Mouse (Mus musculus): ENCODE data around the gene Aak1.
A peak's percentile ranks its signal among the peaks of the same experiment; 100 is the strongest.

The Aak1 gene

DNA sequence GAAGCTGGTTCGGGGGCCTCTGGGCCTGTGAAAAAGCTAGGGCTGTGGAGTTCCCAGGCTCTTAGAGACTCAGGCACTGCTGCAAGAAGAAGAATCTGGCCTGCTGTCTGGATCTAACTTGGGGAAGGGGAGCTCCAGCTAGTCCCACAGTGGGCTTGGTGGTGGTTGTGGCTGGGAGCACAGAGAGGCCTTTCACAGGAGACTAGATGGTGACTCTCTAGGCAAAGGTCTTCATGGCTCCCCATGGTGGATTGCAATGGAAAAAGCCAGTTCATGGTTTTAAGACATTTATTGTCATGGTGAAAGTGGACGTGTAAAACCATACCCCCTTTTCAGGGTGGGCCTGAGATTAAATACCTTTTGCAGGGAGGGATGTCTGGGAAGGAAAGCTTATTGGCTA lies 10.2 kb upstream of the Aak1 start:
- DNase-seq (ENCODE audit: low read depth, low spot score), result no peak

DNA sequence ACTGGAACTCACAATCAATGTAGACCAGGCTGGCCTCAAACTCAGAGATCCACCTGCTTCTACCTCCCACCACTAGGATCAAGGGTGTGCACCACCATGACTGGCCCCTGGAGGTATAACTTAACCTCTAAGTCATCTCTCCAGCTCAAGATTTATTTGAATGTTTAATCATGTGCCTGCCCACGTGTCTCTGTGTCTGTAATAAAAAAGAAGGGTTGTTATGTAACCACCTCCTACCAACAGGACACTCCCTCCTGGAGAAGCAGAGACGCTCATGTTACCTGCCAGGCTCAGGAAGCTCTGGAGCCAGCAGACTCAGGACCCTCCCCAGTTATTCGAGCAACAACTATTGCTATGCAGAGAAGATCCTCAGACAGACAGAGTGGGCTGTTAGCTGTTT lies 7.4 kb upstream of the Aak1 start:
- DNase-seq (ENCODE audit: low read depth, low spot score), result no peak

DNA sequence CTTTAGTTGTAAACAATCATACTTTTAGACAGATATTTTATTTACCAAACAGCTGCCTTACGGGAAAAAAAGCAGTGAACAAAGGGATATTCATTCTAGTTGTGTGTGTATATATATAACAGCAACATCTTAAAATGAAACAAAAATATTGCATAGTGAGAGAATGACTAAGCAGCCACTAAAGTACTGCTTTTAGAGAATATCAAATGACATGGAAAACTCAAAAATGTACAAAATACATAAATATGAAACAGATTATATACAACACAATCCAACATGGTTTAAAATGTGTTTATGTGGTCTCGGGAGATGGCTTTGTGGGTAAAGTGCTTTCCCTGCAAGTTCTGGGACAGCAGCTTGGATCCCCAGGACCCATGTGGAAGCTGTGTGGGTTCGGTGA lies 5.7 kb upstream of the Aak1 start:
- DNase-seq (ENCODE audit: low read depth, low spot score), result no peak

DNA sequence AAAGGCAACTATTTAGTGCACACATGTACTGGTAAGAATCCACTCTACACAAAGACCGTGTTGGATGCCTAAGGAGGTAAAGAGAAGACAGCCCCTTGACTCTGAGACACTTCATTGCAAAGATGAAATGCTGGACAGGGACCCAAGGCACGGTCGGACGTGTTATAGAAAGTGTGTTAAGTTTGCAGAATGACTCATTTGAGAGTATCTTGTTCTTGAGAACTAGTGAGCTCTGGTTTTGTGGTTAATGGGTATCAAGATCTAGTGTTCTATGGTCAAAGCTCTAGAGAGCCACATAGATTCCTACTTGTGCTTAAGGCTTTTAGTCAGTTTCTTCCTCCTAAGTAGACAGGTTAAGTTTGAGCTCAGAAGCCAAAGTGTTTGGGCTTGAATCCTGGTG lies 2.9 kb upstream of the Aak1 start:
- DNase-seq (ENCODE audit: low read depth, low spot score), result no peak

DNA sequence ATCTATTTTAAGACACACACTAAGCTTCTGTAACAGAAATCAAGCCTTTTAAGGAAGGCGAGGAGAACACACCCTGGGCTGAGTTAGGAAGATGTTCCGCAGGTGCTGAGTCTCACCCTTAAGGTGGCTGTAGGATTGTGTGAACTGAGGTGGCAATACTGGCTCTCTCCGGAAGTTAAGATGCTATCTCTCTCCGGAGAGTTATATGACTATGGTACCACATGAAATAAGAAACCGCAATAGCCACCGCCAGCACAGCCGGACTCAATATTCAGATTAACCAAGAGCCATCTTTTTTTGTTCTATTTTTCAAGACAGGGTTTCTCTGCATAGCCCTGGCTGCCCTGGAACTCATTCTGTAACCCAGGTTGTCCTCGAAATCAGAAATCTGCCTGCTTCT lies 1.5 kb upstream of the Aak1 start:
- DNase-seq (ENCODE audit: low read depth, low spot score), result peak; percentile 58

DNA sequence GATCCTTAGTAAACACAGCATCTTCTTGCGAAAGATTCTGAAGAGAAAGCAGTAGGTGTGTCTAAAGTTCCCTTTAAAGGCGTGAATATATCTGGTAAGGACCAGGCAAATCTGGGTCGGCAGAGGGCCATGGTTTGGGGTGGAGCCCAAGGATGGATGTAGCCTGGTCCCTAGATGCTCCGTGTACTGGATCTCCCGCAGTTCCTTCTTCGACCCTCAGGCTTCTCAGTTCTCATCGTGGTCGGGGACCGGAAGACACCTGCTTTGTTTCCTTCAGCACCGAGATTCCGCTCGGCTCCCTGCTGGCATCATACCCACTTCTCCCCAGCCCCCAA lies 770 bp upstream of the Aak1 start:
- no peak for DNase-seq (ENCODE audit: low read depth, low spot score)

DNA sequence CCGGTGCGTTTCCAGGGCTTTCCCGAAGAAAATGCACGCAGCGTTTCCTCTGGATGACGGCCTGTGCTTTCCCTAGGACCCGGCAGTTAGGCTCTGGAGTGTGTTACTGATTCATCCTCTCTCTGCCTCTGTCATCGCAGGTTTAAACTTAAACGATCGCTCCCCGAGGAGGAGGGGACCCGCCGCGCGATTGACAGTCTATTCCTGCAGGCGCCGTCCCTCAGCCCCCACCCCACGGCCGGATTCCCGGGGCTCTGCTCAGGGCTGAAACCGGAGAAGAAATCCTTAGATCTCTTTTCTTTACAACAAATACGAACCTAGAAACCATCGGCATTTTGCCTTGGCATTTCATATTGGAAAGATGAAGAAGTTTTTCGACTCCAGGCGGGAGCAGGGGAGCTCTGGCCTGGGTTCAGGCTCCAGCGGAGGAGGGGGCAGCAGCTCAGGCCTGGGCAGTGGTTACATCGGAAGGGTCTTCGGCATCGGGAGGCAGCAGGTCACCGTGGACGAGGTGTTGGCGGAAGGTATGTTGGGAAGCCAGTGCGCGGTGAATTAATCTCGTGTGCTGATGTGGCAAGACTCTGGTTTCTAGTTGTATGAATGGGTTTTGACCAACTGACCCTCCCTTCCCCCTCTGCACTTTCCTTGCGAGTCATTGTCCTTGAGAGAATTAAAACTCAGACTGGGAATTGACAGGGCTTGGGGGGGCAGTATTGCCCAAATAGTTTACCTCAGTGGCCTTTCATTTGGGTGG lies 552 bp downstream of the Aak1 start:
- DNase-seq (ENCODE audit: low read depth, low spot score), result peak; percentile 41

DNA sequence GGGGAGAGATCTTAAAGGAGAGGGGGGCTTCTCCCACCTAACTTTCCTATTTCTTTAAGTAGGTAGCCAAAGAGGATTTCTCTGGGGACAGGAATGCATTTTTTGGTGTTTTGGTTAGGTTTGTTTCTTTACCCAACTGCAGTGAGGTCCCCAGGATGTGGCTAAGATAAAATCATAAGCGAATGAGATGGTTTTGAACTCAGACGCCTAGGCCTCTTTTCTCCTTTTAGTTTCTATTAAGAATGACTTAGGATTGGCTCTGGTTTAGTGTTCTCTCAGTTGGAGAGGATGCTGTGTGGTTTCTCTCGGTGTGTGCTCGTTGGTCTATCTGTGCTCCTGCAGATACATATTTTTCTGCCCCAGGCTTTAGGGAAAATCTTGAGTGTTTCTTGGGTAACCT lies 1.3 kb downstream of the Aak1 start:
- DNase-seq (ENCODE audit: low read depth, low spot score), result peak; percentile 80

DNA sequence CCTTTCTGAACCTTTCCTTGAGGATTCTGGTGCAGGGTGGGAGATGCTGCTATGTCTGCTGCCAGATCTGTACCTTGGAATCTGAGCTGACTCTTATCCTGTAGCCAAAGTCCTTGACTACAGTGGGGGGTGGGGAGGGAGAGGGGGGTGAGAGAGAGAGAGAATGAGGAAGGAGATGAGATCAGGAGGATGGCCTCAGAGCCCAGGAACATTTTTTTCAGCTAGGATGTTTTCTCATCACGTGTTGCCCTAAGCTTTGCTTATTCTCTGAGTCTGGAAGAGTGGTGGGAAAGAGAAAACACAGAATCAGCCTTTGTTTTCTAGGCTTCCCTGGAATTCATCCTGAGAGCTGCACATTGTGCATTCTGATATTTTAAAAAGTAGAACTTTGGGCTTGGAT lies 2.2 kb downstream of the Aak1 start:
- DNase-seq (ENCODE audit: low read depth, low spot score), result no peak

DNA sequence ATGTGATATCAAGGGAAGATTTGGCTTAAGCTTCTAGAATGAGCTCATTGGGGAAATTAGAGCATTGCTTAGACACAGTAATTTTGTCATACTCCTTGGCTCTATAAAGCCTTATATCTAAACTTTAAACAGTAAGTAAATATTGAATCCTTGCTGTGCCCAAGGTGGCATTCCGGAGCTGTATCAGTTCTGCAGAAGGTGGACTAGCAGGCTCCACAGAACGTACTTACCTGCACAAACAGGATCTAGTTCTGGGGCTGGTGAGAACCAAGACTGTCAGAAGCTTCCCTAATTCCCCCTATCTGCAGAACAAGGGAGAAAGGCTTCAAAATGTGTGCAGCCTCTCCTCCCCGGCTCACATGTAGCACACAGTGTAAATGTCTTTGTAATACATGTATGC lies 4.6 kb downstream of the Aak1 start:
- no peak for DNase-seq (ENCODE audit: low read depth, low spot score)

DNA sequence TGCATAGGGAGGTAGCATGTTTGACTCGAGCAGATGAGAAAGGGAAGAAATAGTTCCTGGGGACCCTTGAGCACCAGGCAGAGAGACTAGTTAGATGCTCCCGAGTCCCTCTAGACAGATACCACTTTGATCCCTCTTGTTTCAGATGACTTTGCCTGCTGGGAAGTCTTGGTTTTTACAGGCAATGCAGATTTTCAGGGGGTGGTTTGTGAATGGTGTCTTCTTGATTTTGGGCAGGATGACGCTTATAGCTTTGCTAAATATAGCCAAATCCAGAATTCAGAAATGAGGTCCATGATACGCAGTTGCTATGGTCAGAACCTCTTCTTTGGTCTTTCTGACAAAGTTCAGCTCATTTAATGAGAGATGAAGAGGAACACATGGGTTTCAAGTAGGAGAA lies 5.6 kb downstream of the Aak1 start:
- DNase-seq (ENCODE audit: low read depth, low spot score), result no peak

DNA sequence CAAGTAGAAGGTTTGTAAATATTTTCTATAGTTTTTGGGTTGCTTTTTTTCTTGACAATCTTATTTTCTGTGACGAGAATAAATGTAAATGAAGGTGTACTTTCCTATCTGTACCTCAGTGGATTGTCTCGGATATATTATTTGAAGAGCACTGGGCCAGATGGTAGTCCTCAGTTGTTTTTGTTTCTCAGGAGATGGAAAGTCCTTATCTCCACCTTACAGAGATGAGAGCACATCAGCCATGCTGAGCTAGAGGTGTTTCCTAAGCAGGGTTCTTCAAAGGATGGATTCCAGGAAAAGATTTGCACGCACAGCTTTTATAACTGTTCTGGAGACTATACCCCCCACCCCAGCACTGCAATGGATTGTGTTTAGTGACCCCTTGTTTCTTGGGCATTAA lies 9.3 kb downstream of the Aak1 start:
- DNase-seq (ENCODE audit: low read depth, low spot score), result no peak

DNA sequence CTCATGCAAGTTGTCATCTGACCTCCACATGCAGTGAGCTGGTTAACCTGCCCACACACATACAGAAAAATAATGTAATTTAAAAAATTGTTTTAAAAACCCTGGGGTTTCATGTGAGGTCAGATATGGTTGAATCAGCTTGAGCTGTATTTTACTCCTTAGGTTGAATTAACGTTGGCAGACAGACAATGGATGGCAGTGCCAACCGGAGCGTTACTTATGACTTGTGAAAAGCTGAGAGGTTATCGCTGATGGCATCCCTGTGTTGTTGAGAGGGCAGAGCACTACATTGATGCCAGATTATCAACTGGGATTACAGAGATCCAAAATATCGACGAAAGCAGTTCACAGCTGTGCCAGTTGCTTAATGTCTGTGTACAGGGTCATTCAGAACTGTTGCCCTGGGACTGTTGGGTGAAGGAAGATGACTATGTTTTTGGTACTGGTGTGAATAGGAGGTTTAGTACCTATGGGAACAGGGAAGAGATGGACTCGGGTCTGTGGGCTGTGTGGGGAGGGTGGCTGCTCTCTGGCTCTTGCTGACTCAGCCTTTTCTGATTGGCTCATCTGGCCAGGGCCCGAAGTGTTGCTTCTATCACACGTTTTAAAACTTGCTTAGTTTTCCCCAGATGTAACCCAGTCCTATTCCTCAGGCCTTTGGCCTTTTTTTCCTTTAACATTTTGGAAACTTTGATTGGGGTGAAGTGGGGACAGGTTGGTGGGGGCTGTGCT lies 11.6 kb downstream of the Aak1 start:
- DNase-seq (ENCODE audit: low read depth, low spot score), result no peak

DNA sequence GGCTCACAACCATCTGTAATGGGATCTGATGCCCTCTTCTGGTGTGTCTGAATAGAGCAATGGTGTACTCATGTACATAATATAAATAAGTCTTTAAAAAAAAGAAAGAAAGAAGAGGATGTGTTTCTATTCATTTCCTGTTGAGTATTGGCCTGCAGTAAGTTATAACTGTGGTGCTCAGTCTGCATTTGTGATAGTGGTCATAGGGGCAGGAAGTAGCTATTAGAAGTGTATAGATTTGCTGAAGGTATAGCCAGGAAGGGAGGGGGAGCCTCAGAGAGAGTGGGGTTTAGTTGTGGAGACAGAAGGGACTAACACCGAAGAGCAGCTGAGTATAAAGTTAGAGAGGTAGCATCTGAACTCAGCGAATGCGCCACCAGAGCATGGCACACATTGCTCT lies 15.0 kb downstream of the Aak1 start:
- DNase-seq (ENCODE audit: low read depth, low spot score), result peak; percentile 29

DNA sequence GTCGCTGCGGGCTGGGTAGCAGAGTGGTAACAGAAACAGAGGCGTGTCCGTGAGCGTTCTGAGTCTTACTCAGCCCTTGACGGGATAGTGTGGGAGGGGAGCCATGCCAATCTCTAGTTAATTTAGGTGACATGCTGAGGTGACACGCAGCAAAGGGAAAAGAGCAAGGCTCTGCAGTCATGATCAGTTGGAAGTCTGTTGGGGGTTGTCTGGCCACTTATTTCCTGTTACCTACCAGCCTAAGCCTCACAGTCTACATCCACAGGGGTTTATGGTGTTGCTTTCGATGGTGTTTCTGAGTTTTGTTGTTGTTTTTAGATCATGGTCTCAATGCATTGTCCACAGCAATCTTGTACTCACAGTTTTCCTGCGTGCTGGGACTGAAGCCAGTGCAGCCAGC lies 21.0 kb downstream of the Aak1 start:
- DNase-seq (ENCODE audit: low read depth, low spot score), result peak; percentile 58

DNA sequence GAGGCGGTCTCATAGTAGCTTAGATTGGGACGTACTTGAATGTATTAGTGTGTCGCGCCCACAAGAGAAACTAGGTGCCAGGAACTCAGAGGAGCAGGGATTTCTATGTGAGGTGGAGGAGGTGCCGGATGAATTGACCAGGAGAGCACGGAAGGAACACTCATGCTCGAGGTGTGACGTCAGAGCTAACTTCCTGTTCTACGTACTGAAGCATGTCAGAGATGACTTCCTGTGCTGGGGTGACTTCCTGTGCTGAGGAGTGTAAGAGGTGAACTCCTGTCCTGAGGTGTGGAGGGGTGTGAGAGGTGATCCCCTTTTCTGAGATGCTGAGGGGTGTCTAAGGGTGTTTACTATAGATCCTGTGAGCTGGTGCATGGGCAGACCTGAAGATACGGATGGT lies 22.5 kb downstream of the Aak1 start:
- DNase-seq (ENCODE audit: low read depth, low spot score), result peak; percentile 68

DNA sequence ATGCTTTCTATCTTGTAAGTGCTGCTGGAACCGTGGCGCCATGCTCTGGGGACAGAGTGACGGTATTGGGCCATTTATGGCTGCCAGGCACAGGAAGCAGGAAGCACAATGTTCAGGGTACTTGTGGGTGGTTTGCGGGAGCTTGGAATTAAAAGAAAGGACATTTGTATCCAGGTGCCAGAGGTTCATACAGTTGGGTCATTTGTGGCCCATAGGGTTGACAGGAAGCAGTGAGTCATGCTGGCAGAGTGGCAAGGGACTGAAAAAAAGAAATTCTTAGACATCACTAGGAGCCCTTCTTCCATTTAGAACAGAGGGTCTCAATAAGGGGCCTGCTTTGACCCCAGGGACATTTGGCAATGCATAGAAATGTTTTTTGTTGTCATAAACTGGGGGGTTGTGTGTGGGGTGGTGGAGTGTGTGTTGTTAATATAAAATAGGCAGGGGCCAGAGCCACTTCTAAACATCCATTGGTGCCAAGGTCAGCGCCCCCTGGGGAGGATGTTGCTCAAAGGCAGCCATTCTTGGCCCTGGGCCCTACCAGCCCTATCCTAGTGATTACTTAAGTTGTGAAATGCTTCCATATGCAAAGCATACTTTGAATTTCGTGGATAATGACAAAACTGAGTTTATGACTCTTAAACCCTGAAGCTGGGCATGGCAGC lies 25.5 kb downstream of the Aak1 start:
- no peak for DNase-seq (ENCODE audit: low read depth, low spot score)

DNA sequence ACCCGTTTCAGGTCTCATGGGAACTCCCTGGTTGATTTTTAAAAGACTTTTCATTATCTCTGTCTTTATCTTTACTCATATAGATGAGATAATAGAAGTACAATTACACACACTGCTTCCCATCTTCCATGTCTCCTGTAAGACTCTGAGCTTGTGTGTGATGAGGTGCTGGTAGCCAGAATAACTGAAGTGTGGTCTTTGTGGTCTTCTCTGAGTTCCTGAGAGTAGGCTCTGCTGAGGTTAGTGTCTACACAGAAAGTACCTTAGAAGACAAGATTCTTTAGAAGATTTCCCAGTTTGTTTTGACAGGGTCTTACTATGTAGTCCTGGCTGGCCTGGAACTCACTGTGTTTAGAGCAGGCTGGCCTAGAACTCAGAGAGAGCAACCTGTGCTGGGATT lies 27.1 kb downstream of the Aak1 start:
- DNase-seq (ENCODE audit: low read depth, low spot score), result no peak

DNA sequence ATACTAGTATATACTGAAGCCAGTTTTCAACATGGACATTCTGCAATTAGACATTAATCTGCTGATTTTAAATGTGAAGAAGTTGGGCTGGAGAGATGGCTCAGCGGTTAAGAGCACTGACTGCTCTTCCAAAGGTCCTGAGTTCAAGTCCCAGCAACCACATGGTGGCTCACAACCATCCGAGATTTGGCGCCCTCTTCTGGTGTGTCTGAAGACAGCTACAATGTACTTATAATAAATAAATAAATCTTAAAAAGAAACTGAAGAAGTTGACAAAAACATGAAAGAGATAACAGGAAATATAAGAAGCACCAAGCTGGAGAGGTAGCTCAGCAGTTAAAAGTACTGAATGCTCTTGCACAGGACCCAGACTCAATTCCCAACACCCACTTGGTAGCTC lies 29.3 kb downstream of the Aak1 start:
- peak; percentile 20 for DNase-seq (ENCODE audit: low read depth, low spot score)

DNA sequence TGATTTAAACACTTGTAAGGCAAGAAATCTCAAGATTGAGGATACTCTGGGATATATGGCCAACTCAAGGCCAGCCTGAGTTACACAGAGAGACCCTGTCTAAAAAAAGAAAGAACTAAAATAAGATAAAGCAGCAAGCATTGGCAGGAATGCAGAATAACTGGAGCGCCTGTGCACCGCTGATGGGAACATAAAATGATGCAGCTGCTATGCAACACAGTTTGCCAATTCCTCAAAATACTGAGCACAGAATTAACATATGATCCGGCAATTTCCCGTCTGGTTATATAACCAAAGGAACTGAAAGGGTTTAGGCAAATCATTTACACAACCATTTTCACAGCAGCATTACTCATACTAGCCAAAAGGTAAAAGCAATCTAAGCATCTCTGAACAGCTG lies 30.0 kb downstream of the Aak1 start:
- DNase-seq (ENCODE audit: low read depth, low spot score), result no peak

DNA sequence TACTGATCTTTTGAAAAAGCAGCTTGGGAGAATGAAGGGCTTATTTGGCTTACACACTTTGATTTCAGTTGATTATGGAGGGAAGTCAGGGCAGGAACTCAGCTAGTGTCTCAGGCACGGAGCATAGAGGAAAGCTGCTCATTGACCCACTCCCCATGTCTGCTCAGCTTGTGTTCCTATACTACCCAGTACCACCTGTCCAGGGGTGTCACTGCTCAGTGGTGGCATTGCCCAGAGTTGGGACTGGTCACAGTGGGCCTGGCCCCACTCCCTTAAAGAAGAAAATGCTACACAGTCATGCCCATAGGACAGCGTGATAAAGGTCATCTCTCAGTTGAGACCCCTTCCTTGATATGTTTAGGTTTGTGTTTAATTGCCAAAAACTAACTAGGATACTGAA lies 34.9 kb downstream of the Aak1 start:
- no peak for DNase-seq (ENCODE audit: low read depth, low spot score)

DNA sequence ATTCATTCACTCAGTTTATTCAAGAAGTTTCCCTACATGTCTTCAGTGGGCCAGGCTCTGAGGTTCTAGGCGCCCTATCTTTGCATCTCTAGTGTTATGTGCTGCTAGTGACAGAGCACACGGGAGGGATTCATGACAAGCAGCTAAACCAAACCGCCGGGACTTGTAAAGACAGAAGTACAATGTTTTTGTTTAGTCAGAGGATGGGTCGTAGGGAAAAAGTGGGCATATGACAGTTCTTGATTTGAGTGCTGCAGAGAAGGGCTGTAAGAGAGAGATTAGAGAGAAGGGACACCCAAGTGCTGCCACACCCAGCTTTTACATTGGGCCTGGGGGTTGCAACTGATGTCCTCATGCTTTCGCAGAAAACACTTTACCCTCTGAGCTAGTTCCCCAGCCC lies 35.4 kb downstream of the Aak1 start:
- no peak for DNase-seq (ENCODE audit: low read depth, low spot score)

Data from CD4-positive, CD25-positive, alpha-beta regulatory T cell, adult 2 months (primary cell).